Mouse (Mus musculus) heart, postnatal 0 days (tissue): Measurements from ENCODE around the gene Tuba8.

Experiments used
- CTCF ChIP-seq: IDR thresholded peaks from 2 replicates; pipeline ENCODE4 v1.5.1; 2016; ENCODE audit warnings: antibody characterized with exemption, control low read depth, low read depth
- EP300 ChIP-seq: IDR thresholded peaks from 2 replicates; pipeline ENCODE4 v1.6.1; 2016; ENCODE audit warnings: antibody characterized with exemption, low read depth

DNA sequence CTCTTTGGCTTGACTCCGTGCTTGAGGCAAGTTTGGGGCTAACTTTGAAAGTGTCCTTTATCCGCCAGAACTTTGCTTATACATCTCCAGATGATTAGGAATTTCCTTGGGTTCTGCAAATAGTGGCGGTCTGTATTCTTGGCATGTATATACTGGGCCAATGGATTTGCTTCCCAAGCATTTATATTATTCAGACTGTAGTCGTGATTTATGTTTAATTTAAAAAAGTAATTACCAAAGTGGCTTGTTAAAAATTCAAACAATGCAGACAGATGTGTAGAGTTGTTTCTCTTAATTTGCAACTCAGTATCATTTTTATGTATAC lies 35.5 kb downstream of the Tuba8 start:
- no peak for TF ChIP-seq CTCF
- no peak for TF ChIP-seq EP300
